Mouse (Mus musculus) brain, adult 10 weeks (tissue): ENCODE results near the gene Slc35a3. TPM values are rescaled to one million over a fixed set of nuclear protein-coding genes. Genes with fewer than 3 reads are reported as not detected.

Experiments used
- polyA plus RNA-seq: library from polyadenylated mRNA; stranded (reverse); fragments of 350-450 nt; fragmentation: Illumina TruSeq; extraction: RNeasy Lipid Tissue Mini Kit (QIAGEN cat#74804); gene quantifications from one replicate; pipeline ENCODE4 v1.2.3, GENCODE M21; 2015; ENCODE audit warnings: low read depth, low replicate concordance

The Slc35a3 gene
- 17.2 TPM for polyA plus RNA-seq

GRCm38 (mm10) chr3:116712436-116712881, at the start of gene Slc35a3:
Gene Slc35a3 (minus strand): TSS chr3:116712831.

GRCm38 (mm10) chr3:116681160-116681559, 31.5 kb downstream of the Slc35a3 start, which contains the start of gene Gm43191:
Gene Gm43191 (minus strand): TSS chr3:116681260.

GRCm38 (mm10) chr3:116662463-116662863, 50.2 kb downstream of the Slc35a3 start, which contains the start of gene Mfsd14a:
Gene Mfsd14a (minus strand): TSS chr3:116662677.

Other genes starting within 250 kb of the Slc35a3 start
- 72.4 TPM for gene Rtca, start 204.6 kb downstream of the Slc35a3 start, polyA plus RNA-seq
- 19.2 TPM for gene Dbt, start 199.8 kb downstream of the Slc35a3 start, polyA plus RNA-seq
- gene Lrrc39, start 149.9 kb downstream of the Slc35a3 start, polyA plus RNA-seq = not detected
- gene Sass6, start 117.8 kb downstream of the Slc35a3 start, polyA plus RNA-seq = 3.8 TPM
- 12.8 TPM for gene Trmt13, start 98.2 kb downstream of the Slc35a3 start, polyA plus RNA-seq
- gene Mfsd14a, start 50.2 kb downstream of the Slc35a3 start, polyA plus RNA-seq = 56.9 TPM
- not detected for gene Gm43191, start 31.6 kb downstream of the Slc35a3 start, polyA plus RNA-seq
- 16.1 TPM for gene Agl, start 95.3 kb upstream of the Slc35a3 start, polyA plus RNA-seq
- 0.68 TPM for gene Frrs1, start 146.6 kb upstream of the Slc35a3 start, polyA plus RNA-seq